Mouse (Mus musculus) urinary bladder, postnatal 4 days (tissue): ENCODE results near the gene Ephb1.

Source experiments
- DNase-seq, 2 experiments: peaks; one replicate each; pipeline ENCODE4 v3.0.0; 2021 to 2022; ENCODE audit warnings: low spot score in 2 of 2

The Ephb1 gene

GRCm38 (mm10) chr9:102069151-102069882 is 285.2 kb downstream of the Ephb1 start:
- no peak for DNase-seq

GRCm38 (mm10) chr9:102066601-102067000 is 287.9 kb downstream of the Ephb1 start:
- no peak for DNase-seq

GRCm38 (mm10) chr9:102045886-102046285 is 308.6 kb downstream of the Ephb1 start:
- DNase-seq, result no peak

GRCm38 (mm10) chr9:102045111-102045861 is 309.2 kb downstream of the Ephb1 start:
- no peak for DNase-seq

GRCm38 (mm10) chr9:102039011-102039733 is 315.3 kb downstream of the Ephb1 start:
- no peak for DNase-seq

- no peak for DNase-seq
Measured at GRCm38 (mm10) chr9:102036132-102036531, 318.4 kb downstream of the Ephb1 start.

- no peak for DNase-seq
Measured at GRCm38 (mm10) chr9:102033231-102033630, 321.3 kb downstream of the Ephb1 start.

- no peak for DNase-seq
Measured at GRCm38 (mm10) chr9:102032376-102032775, 322.1 kb downstream of the Ephb1 start.

GRCm38 (mm10) chr9:102029661-102030060 is 324.8 kb downstream of the Ephb1 start:
- DNase-seq, result no peak

- DNase-seq, result no peak
Measured at GRCm38 (mm10) chr9:102026136-102026535, 328.4 kb downstream of the Ephb1 start.

GRCm38 (mm10) chr9:102025141-102025540 is 329.4 kb downstream of the Ephb1 start:
- no peak for DNase-seq

- no peak for DNase-seq
Measured at GRCm38 (mm10) chr9:102015516-102015915, 339.0 kb downstream of the Ephb1 start.

GRCm38 (mm10) chr9:102007706-102008105 is 346.8 kb downstream of the Ephb1 start:
- DNase-seq, result no peak

- no peak for DNase-seq
Measured at GRCm38 (mm10) chr9:102006539-102006938, 348.0 kb downstream of the Ephb1 start.

- DNase-seq, result no peak
Measured at GRCm38 (mm10) chr9:102002920-102003319, 351.6 kb downstream of the Ephb1 start.

GRCm38 (mm10) chr9:102002186-102002585 is 352.3 kb downstream of the Ephb1 start:
- no peak for DNase-seq

GRCm38 (mm10) chr9:102001633-102002165 is 352.8 kb downstream of the Ephb1 start:
- peak in 1 of 2 experiments; percentile 54 for DNase-seq

- no peak for DNase-seq
Measured at GRCm38 (mm10) chr9:101999690-102000089, 354.8 kb downstream of the Ephb1 start.

- peak in 1 of 2 experiments; percentile 57 for DNase-seq
Measured at GRCm38 (mm10) chr9:101996771-101997500, 357.6 kb downstream of the Ephb1 start.

GRCm38 (mm10) chr9:101996183-101996582 is 358.3 kb downstream of the Ephb1 start:
- DNase-seq, result no peak

- DNase-seq, result no peak
Measured at GRCm38 (mm10) chr9:101995423-101996156, 358.9 kb downstream of the Ephb1 start.
